Mouse (Mus musculus) 3T3-L1 (cell line): ENCODE results near the gene Dhx16.
"Not testable (repeated sequence)": the region's sequence is repeated elsewhere in the genome, so short reads cannot be mapped to it uniquely, and the experiment has no call there.

Source experiments
- DNase-seq: peaks from one replicate; pipeline ENCODE4 v3.0.0-alpha.2; 2015; ENCODE audit warnings: low read depth, low spot score

Gene Dhx16

GRCm38 (mm10) chr17:35920384-35920783 lies 40.8 kb downstream of the Dhx16 start:
- DNase-seq = peak; percentile 26

- peak; percentile 79 for DNase-seq
Observed at GRCm38 (mm10) chr17:35920862-35921562, 41.4 kb downstream of the Dhx16 start.

GRCm38 (mm10) chr17:35921710-35922109 lies 42.1 kb downstream of the Dhx16 start:
- DNase-seq = no peak

GRCm38 (mm10) chr17:35922566-35922965 lies 42.9 kb downstream of the Dhx16 start:
- DNase-seq = peak; percentile 40

- DNase-seq = no peak
Observed at GRCm38 (mm10) chr17:35923281-35923680, 43.7 kb downstream of the Dhx16 start.

- DNase-seq = no peak
Observed at GRCm38 (mm10) chr17:35927471-35927870, 47.9 kb downstream of the Dhx16 start.

- no peak for DNase-seq
Observed at GRCm38 (mm10) chr17:35929534-35929933, 49.9 kb downstream of the Dhx16 start.

- DNase-seq = no peak
Observed at GRCm38 (mm10) chr17:35930627-35931026, 51.0 kb downstream of the Dhx16 start.

GRCm38 (mm10) chr17:35932608-35933007 lies 53.0 kb downstream of the Dhx16 start:
- no peak for DNase-seq

GRCm38 (mm10) chr17:35935763-35936162 lies 56.1 kb downstream of the Dhx16 start:
- DNase-seq = not testable (repeated sequence)

- peak; percentile 81 for DNase-seq
Observed at GRCm38 (mm10) chr17:35937700-35938348, 58.2 kb downstream of the Dhx16 start.

GRCm38 (mm10) chr17:35939108-35939507 lies 59.5 kb downstream of the Dhx16 start:
- no peak for DNase-seq

- DNase-seq = peak; percentile 65
Observed at GRCm38 (mm10) chr17:35939941-35940340, 60.3 kb downstream of the Dhx16 start.
